Mouse (Mus musculus): ENCODE data around the gene Hist1h2aa.

Gene Hist1h2aa

DNA sequence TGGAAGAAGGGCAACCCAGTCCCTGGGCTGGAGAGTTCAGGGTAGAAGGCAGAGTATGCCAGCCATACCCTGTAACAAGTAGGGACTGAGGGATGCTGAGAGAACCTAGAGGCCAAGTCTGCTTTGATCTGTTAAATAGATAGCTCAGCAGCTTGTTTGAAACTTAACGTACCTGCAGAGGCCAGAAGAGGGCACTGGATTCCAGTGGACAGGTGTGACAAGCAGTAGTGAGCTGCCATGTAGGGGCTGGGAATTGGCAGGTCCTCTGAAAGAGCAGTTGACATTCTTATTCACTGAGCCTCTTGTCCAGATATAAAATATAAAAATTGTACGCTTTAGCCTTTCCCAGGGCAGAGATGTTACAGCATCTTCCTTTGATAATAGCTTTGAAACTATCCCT lies 8.6 kb downstream of the Hist1h2aa start:
- DNase-seq (ENCODE audit: extremely low spot score, low read depth, low spot score), result no peak

GRCm38 (mm10) chr13:23946254-23946653 lies 12.0 kb downstream of the Hist1h2aa start:
- no peak for DNase-seq (ENCODE audit: extremely low spot score, low read depth, low spot score)

DNA sequence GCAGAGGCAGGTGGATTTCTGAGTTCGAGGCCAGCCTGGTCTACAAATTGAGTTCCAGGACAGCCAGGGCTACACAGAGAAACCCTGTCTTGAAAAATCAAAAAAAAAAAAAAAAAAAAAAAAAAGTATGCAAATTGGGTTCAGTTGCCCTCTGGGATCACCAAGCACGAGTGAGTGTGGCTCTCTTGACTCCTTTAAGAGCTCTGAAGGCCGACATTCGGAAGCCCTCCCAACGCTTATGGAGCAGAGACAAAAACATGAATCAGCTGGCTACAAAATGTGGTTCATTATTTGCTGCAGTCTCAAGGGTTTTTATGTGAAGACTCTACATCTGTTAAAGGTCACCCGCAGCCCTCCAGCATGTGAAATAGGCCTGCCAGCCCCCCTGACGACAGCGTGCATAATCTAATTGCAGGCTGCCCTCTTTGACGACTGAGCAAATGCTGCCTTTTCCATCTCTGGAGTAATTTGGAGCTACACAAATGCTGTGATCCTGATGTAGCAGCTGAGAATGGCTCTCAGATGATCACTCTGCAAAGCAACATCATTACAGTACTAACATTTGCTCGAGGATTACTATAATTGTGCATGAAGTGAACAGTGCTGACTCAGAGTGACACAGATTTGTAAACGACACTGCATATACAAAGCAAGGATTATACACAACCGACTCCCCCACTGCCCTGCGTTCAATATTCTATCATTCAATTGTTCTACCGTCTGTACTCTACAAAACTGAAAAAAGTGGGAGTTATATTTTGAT lies 15.4 kb downstream of the Hist1h2aa start:
- DNase-seq (ENCODE audit: extremely low spot score, low read depth, low spot score), result no peak

DNA sequence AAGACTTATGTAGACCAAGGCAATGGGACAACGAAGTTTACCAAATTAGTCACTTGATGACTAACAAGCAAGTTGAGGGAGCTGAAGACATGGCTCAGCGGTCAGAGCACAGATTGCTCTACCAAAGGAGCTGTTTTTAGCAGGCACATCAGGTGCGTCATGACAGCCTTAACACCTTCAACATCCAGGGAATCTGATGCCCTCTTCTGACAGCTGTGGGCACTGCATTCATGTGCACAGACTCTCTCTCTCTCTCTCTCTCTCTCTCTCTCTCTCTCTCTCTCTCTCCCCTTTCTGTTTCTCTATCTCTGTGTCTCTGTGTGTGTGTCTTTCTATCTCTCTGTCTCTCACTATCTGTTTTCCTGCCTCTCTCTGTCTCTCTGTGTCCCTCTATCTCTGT lies 16.7 kb downstream of the Hist1h2aa start:
- DNase-seq (ENCODE audit: extremely low spot score, low read depth, low spot score), result no peak

DNA sequence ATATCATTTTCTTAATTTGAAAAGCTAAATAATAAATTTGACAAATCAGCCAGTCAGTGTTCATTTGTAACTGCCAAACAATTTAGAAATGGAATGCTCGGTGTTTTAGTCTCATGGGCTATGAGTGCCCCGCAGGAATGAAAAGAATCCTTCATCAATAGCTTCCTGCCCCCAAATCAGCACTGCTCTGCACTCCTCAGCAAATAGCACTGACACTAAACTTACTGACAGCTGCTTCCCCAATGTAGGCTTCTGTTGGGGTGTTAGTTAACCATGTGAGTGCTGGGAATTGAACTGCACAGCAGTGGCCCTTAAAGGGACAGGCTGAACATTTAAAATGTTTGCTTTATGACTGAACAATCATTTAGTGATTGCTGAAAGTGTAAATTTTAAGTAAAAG lies 25.5 kb downstream of the Hist1h2aa start:
- DNase-seq (ENCODE audit: extremely low spot score, low read depth, low spot score), result no peak

- no peak for DNase-seq (ENCODE audit: extremely low spot score, low read depth, low spot score)
Measured at GRCm38 (mm10) chr13:23964909-23965308, 30.6 kb downstream of the Hist1h2aa start.

DNA sequence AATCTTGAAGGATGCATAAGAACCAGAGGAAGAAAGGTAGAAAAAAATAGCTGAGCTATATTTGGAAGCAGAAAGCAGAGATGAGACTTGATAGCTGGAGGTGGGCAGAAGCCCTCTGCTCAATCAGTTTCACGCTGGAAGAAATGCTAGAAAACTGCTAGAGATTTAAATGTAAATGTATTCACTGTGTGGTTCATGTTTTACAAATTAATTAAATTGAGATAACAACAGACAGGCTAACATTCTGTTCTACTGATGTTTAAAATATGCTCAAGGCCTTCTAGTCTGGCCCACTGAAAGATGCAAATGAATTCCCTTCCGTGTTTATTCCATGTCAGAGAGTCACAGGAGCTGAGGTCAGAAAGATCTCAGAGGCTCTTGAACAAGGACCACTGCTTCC lies 37.6 kb downstream of the Hist1h2aa start:
- DNase-seq (ENCODE audit: extremely low spot score, low read depth, low spot score), result no peak

DNA sequence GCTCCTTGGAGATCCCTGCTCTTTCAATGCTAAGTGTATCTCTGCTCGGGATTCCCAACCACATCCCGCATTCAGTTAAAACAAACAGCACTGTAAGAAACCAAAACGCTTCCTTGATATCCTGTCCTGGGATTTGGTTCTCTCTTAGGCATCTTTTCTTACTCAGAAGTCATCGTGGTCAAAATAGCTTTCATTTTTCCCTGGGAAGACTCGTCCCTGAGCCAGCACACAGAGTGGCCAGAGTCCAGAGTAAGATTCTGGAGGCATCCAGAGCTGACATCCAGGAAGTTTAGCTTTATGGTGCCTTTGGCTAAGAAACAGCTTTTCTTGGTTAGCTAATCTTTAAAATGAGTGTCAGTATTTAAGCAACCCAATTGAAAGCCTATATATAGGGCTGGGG lies 38.0 kb downstream of the Hist1h2aa start:
- DNase-seq (ENCODE audit: extremely low spot score, low read depth, low spot score), result no peak
